Mouse (Mus musculus): Measurements from ENCODE around the gene Ppp1r3e. TPM values are rescaled to one million over a fixed set of nuclear protein-coding genes. Genes with fewer than 3 reads are reported as not detected.

Gene Ppp1r3e
- polyA plus RNA-seq, 1 experiment from 2014 or later: 2.8 TPM

DNA sequence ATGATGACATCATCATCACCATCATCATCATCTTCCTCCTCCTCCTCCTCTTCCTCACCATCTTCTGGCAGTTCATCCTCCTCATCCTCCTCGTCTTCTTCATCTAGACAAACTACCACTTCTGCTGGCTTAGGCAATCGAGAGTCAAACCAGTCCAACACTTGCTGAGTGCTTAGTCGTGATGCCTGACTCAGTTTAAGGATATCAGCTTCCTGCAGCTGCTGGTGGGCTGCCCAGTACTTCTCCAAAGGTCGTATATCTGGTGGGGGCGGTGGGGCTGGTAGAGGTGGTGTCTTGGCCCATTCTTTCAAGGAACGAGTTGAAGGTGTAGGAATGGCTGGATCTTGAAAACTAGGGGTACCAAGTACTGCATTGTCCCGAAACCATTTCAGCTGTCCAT, 20.6 kb downstream of the Ppp1r3e start:
- no peak overlapping the region for H3K27ac ChIP-seq (ENCODE audit: low read length)
- H3K4me3 ChIP-seq (ENCODE audit: low read depth, low read length): no peak overlapping the region
- H3K9me3 ChIP-seq (ENCODE audit: control insufficient read depth, low read depth, low read length): no peaks in the 10 kb centered on the region
- 82% methylated on average over 7 of the region's 7 CpGs for WGBS
- H3K9ac ChIP-seq (replicated peaks; ENCODE audit: low read depth, low read length): no peak overlapping the region
- no peak overlapping the region for H3K4me2 ChIP-seq (replicated peaks; ENCODE audit: low read depth, low read length)
- no peak for ATAC-seq (ENCODE audit: insufficient number of reproducible peaks, insufficient read depth, low FRiP score, low read depth)
- H3K36me3 ChIP-seq (ENCODE audit: control insufficient read depth, insufficient read depth, low read length): peaks cover 20% of the 10 kb centered on the region; the same call in 1 of the 2 replicates
- H3K4me1 ChIP-seq (ENCODE audit: control insufficient read depth, insufficient read depth, low read length): no peaks in the 10 kb centered on the region
- H3K27me3 ChIP-seq (ENCODE audit: control insufficient read depth, insufficient read depth, low read length): no peaks in the 10 kb centered on the region

DNA sequence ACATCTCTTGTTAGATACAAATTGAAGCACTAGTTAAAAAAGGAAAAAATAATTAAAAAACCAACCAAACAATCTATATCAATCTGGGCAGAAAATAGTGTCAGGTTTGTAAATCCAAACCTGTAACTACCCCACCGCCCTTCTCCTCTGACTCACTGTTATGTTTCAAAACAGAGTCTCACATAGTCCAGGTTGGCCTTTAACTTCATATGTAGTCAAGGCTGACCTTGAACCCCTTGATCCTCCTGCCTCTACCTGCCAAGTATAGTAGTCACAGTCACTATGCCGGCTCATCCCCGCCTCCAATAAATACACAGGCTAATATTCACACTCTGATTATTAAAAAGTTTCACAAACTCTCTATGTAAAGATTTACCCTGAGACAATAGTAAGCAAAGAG, 21.6 kb downstream of the Ppp1r3e start:
- Histone ChIP-seq H3K9me3 (ENCODE audit: control insufficient read depth, low read depth, low read length) (no peaks in the 10 kb centered on the region), H3K36me3 (ENCODE audit: control insufficient read depth, insufficient read depth, low read length) (peaks cover 20% of the 10 kb centered on the region; the same call in 1 of the 2 replicates), H3K9ac (replicated peaks; ENCODE audit: low read depth, low read length) (no peak overlapping the region), H3K4me1 (ENCODE audit: control insufficient read depth, insufficient read depth, low read length) (no peaks in the 10 kb centered on the region), H3K27ac (ENCODE audit: low read length) (no peak overlapping the region), H3K4me2 (replicated peaks; ENCODE audit: low read depth, low read length) (no peak overlapping the region), H3K4me3 (ENCODE audit: low read depth, low read length) (no peak overlapping the region), H3K27me3 (ENCODE audit: control insufficient read depth, insufficient read depth, low read length) (no peaks in the 10 kb centered on the region)
- 95% methylated on average over 3 of the region's 3 CpGs for WGBS
- no peak for ATAC-seq (ENCODE audit: insufficient number of reproducible peaks, insufficient read depth, low FRiP score, low read depth)

DNA sequence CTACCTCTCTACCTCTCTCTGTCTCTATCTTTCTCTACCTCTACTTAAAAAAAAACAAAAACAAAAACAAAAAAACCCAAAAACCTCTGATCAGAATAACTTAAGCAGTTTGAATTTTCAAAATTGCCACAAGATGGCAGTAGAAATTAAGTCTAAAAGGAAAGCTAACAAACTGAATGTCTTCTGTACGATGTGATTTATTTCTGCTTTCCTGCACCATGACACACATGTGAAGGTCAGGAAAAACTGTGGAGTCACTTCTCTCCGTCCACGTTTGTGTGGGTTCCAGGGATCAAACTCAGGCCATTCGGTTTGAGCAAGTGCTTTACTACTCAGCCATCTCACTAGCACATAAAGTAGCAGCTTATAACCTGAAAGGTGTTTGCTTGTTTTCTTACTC, 33.9 kb downstream of the Ppp1r3e start:
- no peaks in the 10 kb centered on the region for H3K4me1 ChIP-seq (ENCODE audit: control insufficient read depth, insufficient read depth, low read length)
- no peak for ATAC-seq (ENCODE audit: insufficient number of reproducible peaks, insufficient read depth, low FRiP score, low read depth)
- H3K27me3 ChIP-seq (ENCODE audit: control insufficient read depth, insufficient read depth, low read length): no peaks in the 10 kb centered on the region
- H3K36me3 ChIP-seq (ENCODE audit: control insufficient read depth, insufficient read depth, low read length): no peaks in the 10 kb centered on the region
- H3K4me3 ChIP-seq (ENCODE audit: low read depth, low read length): no peak overlapping the region
- no peaks in the 10 kb centered on the region for H3K9me3 ChIP-seq (ENCODE audit: control insufficient read depth, low read depth, low read length)
- no peak overlapping the region for H3K9ac ChIP-seq (replicated peaks; ENCODE audit: low read depth, low read length)
- H3K4me2 ChIP-seq (replicated peaks; ENCODE audit: low read depth, low read length): no peak overlapping the region
- no peak overlapping the region for H3K27ac ChIP-seq (ENCODE audit: low read length)
- 1% methylated on average over 4 of the region's 4 CpGs for WGBS

DNA sequence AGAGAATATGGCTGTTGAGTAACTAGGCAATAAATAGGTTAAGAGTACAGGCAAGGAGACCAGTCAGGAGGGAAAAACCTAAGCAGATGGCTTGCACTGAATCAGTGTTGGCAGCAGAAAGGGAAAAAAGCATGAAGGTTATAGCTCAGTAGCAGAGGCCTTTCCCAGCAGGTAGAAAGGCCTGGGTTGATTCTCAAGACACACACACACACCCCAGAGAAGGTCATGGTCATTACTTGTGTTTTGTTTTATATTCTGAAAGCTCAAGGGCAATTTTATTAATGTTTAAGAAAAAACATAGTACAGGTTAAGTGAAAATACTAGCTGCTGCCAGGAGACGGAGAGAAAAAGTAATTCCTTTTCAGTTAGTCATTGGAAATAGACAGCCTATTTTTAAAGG, 53.6 kb downstream of the Ppp1r3e start:
- Histone ChIP-seq H3K36me3 (ENCODE audit: control insufficient read depth, insufficient read depth, low read length) (no peaks in the 10 kb centered on the region), H3K4me2 (replicated peaks; ENCODE audit: low read depth, low read length) (no peak overlapping the region), H3K27me3 (ENCODE audit: control insufficient read depth, insufficient read depth, low read length) (no peaks in the 10 kb centered on the region), H3K4me3 (ENCODE audit: low read depth, low read length) (no peak overlapping the region), H3K4me1 (ENCODE audit: control insufficient read depth, insufficient read depth, low read length) (no peaks in the 10 kb centered on the region), H3K27ac (ENCODE audit: low read length) (no peak overlapping the region), H3K9ac (replicated peaks; ENCODE audit: low read depth, low read length) (no peak overlapping the region), H3K9me3 (ENCODE audit: control insufficient read depth, low read depth, low read length) (no peaks in the 10 kb centered on the region)
- no peak for ATAC-seq (ENCODE audit: insufficient number of reproducible peaks, insufficient read depth, low FRiP score, low read depth)
- WGBS: 75% methylated on average over 1 of the region's 1 CpGs

Other genes starting within 250 kb of the Ppp1r3e start
- gene Gm17606, start 236.6 kb downstream of the Ppp1r3e start, polyA plus RNA-seq (2014; fragmentation: Nextera tagmentation; extraction: Ambion mirVana): not detected in 2 replicates
- 4.5 and 5.1 TPM in 2 replicates for gene Cdh24, start 236.2 kb downstream of the Ppp1r3e start, polyA plus RNA-seq (2014; fragmentation: Nextera tagmentation; extraction: Ambion mirVana)
- 82.9 and 88.9 TPM in 2 replicates for gene 1700123O20Rik, start 191.3 kb downstream of the Ppp1r3e start, polyA plus RNA-seq (2014; fragmentation: Nextera tagmentation; extraction: Ambion mirVana)
- gene Acin1, start 190.6 kb downstream of the Ppp1r3e start, polyA plus RNA-seq (2014; fragmentation: Nextera tagmentation; extraction: Ambion mirVana): 145 and 147 TPM in 2 replicates
- gene Gm29776, start 178.7 kb downstream of the Ppp1r3e start, polyA plus RNA-seq (2014; fragmentation: Nextera tagmentation; extraction: Ambion mirVana): 0.17 and 0.24 TPM in 2 replicates
- 0.69 TPM in 1 of 2 replicates, not detected in the other for gene Cebpe, start 165.4 kb downstream of the Ppp1r3e start, polyA plus RNA-seq (2014; fragmentation: Nextera tagmentation; extraction: Ambion mirVana)
- 5.4 and 5.8 TPM in 2 replicates for gene Slc7a8, start 95.6 kb downstream of the Ppp1r3e start, polyA plus RNA-seq (2014; fragmentation: Nextera tagmentation; extraction: Ambion mirVana)
- not detected in 2 replicates for gene Rnf212b, start 63.4 kb downstream of the Ppp1r3e start, polyA plus RNA-seq (2014; fragmentation: Nextera tagmentation; extraction: Ambion mirVana)
- 7.9 and 9.2 TPM in 2 replicates for gene Homez, start 6.6 kb downstream of the Ppp1r3e start, polyA plus RNA-seq (2014; fragmentation: Nextera tagmentation; extraction: Ambion mirVana)
- gene Bcl2l2, start 5.8 kb upstream of the Ppp1r3e start, polyA plus RNA-seq (2014; fragmentation: Nextera tagmentation; extraction: Ambion mirVana): 6.1 and 6.2 TPM in 2 replicates
- gene Gm20521, start 5.9 kb upstream of the Ppp1r3e start, polyA plus RNA-seq (2014; fragmentation: Nextera tagmentation; extraction: Ambion mirVana): not detected in 2 replicates
- 136 and 152 TPM in 2 replicates for gene Pabpn1, start 14.9 kb upstream of the Ppp1r3e start, polyA plus RNA-seq (2014; fragmentation: Nextera tagmentation; extraction: Ambion mirVana)
- gene Slc22a17, start 35.6 kb upstream of the Ppp1r3e start, polyA plus RNA-seq (2014; fragmentation: Nextera tagmentation; extraction: Ambion mirVana): 44.9 and 51.3 TPM in 2 replicates
- gene Efs, start 48.6 kb upstream of the Ppp1r3e start, polyA plus RNA-seq (2014; fragmentation: Nextera tagmentation; extraction: Ambion mirVana): 40.1 and 41.0 TPM in 2 replicates
- 0.32 TPM in 1 of 2 replicates, not detected in the other for gene Il25, start 55.1 kb upstream of the Ppp1r3e start, polyA plus RNA-seq (2014; fragmentation: Nextera tagmentation; extraction: Ambion mirVana)
- 7.1 and 8.5 TPM in 2 replicates for gene Cmtm5, start 58.7 kb upstream of the Ppp1r3e start, polyA plus RNA-seq (2014; fragmentation: Nextera tagmentation; extraction: Ambion mirVana)
- gene Myh6, start 89.4 kb upstream of the Ppp1r3e start, polyA plus RNA-seq (2014; fragmentation: Nextera tagmentation; extraction: Ambion mirVana): 0.75 and 1.00 TPM in 2 replicates
- gene Gm17428, start 99.4 kb upstream of the Ppp1r3e start, polyA plus RNA-seq (2014; fragmentation: Nextera tagmentation; extraction: Ambion mirVana): not detected in 2 replicates
- gene Myh7, start 117.1 kb upstream of the Ppp1r3e start, polyA plus RNA-seq (2014; fragmentation: Nextera tagmentation; extraction: Ambion mirVana): 5.9 and 7.7 TPM in 2 replicates
- gene Ngdn, start 137.9 kb upstream of the Ppp1r3e start, polyA plus RNA-seq (2014; fragmentation: Nextera tagmentation; extraction: Ambion mirVana): 66.4 and 75.7 TPM in 2 replicates
- 6.0 and 6.6 TPM in 2 replicates for gene Zfhx2, start 214.8 kb upstream of the Ppp1r3e start, polyA plus RNA-seq (2014; fragmentation: Nextera tagmentation; extraction: Ambion mirVana)
- gene Thtpa, start 217.2 kb upstream of the Ppp1r3e start, polyA plus RNA-seq (2014; fragmentation: Nextera tagmentation; extraction: Ambion mirVana): 19.8 and 25.0 TPM in 2 replicates
- 28.7 and 30.8 TPM in 2 replicates for gene Ap1g2, start 229.0 kb upstream of the Ppp1r3e start, polyA plus RNA-seq (2014; fragmentation: Nextera tagmentation; extraction: Ambion mirVana)
- 2.6 and 2.7 TPM in 2 replicates for gene Jph4, start 239.4 kb upstream of the Ppp1r3e start, polyA plus RNA-seq (2014; fragmentation: Nextera tagmentation; extraction: Ambion mirVana)

Data from stomach, embryonic 14.5 days (tissue).